Mouse (Mus musculus) heart, postnatal 0 days (tissue): ENCODE measurements around the gene Gm44502. TPM values are rescaled to one million over a fixed set of nuclear protein-coding genes. Genes with fewer than 3 reads are reported as not detected.

Experiments
- ATAC-seq: fragments of 200-750 bp; cut with Nextera tagmentation; 2 replicates; pipeline ENCODE4 v1.8.0; 2017; ENCODE audit warnings: low read depth, moderate number of reproducible peaks, moderate library complexity; ENCODE audit not compliant: insufficient read depth
- DNase-seq: peaks from one replicate; pipeline ENCODE4 v3.0.0-alpha.2; 2016; ENCODE audit warnings: low spot score
- H3K27ac ChIP-seq: fragments of 300-500 bp; sonication (generic); 2 replicates; pipeline ENCODE4 v1.5.1; 2014; ENCODE audit warnings: low read depth, mild to moderate bottlenecking
- H3K27me3 ChIP-seq: fragments of 300-500 bp; sonication (generic); 2 replicates; pipeline ENCODE4 v1.6.1; 2014; ENCODE audit warnings: low read length, mixed read lengths; ENCODE audit not compliant: control insufficient read depth, insufficient read depth
- H3K36me3 ChIP-seq: fragments of 300-500 bp; sonication (generic); replicated peaks from 2 replicates; pipeline ENCODE4 v1.6.1; 2014; ENCODE audit warnings: low read length, mixed read lengths; ENCODE audit not compliant: control insufficient read depth, insufficient read depth
- H3K4me1 ChIP-seq: fragments of 300-500 bp; sonication (generic); 2 replicates; pipeline ENCODE4 v1.6.1; 2014; ENCODE audit warnings: antibody characterized with exemption; ENCODE audit not compliant: control insufficient read depth, insufficient read depth
- H3K4me2 ChIP-seq: fragments of 300-500 bp; sonication (generic); 2 replicates; pipeline ENCODE4 v1.6.1; 2014; ENCODE audit warnings: low read depth, mild to moderate bottlenecking, low read length, moderate library complexity
- H3K4me3 ChIP-seq: fragments of 300-500 bp; sonication (generic); 2 replicates; pipeline ENCODE4 v1.5.1; 2014; ENCODE audit warnings: low read depth, low read length
- H3K9ac ChIP-seq: fragments of 300-500 bp; sonication (generic); replicated peaks from 2 replicates; pipeline ENCODE4 v1.6.1; 2014; ENCODE audit warnings: low read depth, low read length, mixed read lengths
- H3K9me3 ChIP-seq: fragments of 300-500 bp; sonication (generic); replicated peaks from 2 replicates; pipeline ENCODE4 v1.6.1; 2016; ENCODE audit warnings: low read length; ENCODE audit not compliant: control insufficient read depth
- CTCF ChIP-seq: IDR thresholded peaks from 2 replicates; pipeline ENCODE4 v1.5.1; 2016; ENCODE audit warnings: antibody characterized with exemption, control low read depth, low read depth
- EP300 ChIP-seq: IDR thresholded peaks from 2 replicates; pipeline ENCODE4 v1.6.1; 2016; ENCODE audit warnings: antibody characterized with exemption, low read depth
- WGBS: fragments of 180-500 bp; shearing (Covaris S2); extraction: QIAGEN DNeasy Blood & Tissue Kit; methylation state at CpG from one replicate; pipeline ENCODE4 v1.1.7; 2014; 5-methylcytosine and 5-hydroxymethylcytosine counted together
- polyA plus RNA-seq: library from polyadenylated mRNA; unstranded; fragments of >200 nt; fragmentation: Nextera tagmentation; extraction: Ambion mirVana; gene quantifications from 2 replicates; pipeline ENCODE4 v1.2.1, GENCODE M21; 2015
- total RNA-seq: library from RNA; depleted of rRNA; stranded (reverse); fragments of >200 nt; gene quantifications from 2 replicates; pipeline ENCODE4 v1.2.3, GENCODE M21; 2014; ENCODE audit warnings: low replicate concordance

Gm44502 gene
- total and polyA plus RNA-seq, 2 experiments from 2014 or later: 0.08 to 0.82 TPM

GRCm38 (mm10) chr15:89406691-89407090 lies 22.8 kb downstream of the Gm44502 start:
- H3K4me1 ChIP-seq: no peaks in the 10 kb centered on the region
- H3K27me3 ChIP-seq: no peaks in the 10 kb centered on the region
- no peak overlapping the region for H3K27ac ChIP-seq
- no peak overlapping the region for H3K4me2 ChIP-seq
- no peak overlapping the region for H3K9ac ChIP-seq
- peaks cover 23% of the 10 kb centered on the region for H3K9me3 ChIP-seq
- no peak overlapping the region for H3K4me3 ChIP-seq
- no peak for TF ChIP-seq CTCF
- TF ChIP-seq EP300: no peak
- ATAC-seq: no peak
- no peaks in the 10 kb centered on the region for H3K36me3 ChIP-seq
- no peak for DNase-seq

GRCm38 (mm10) chr15:89404831-89405623 lies 24.5 kb downstream of the Gm44502 start:
- ATAC-seq: no peak
- Histone ChIP-seq H3K4me1 (no peaks in the 10 kb centered on the region), H3K9me3 (peaks cover 23% of the 10 kb centered on the region), H3K4me2 (no peak overlapping the region), H3K4me3 (no peak overlapping the region), H3K9ac (no peak overlapping the region), H3K27me3 (no peaks in the 10 kb centered on the region), H3K36me3 (no peaks in the 10 kb centered on the region), H3K27ac (no peak overlapping the region)
- DNase-seq: no peak
- 75% methylated on average over 10 of the region's 10 CpGs for WGBS
- TF ChIP-seq CTCF: no peak
- TF ChIP-seq EP300: no peak

- H3K27ac ChIP-seq: no peak overlapping the region
- H3K36me3 ChIP-seq: no peaks in the 10 kb centered on the region
- DNase-seq (no peak), ATAC-seq (no peak)
- H3K4me1 ChIP-seq: no peaks in the 10 kb centered on the region
- H3K9me3 ChIP-seq: peaks cover 13% of the 10 kb centered on the region; the same call in 1 of the 2 replicates
- no peak overlapping the region for H3K4me3 ChIP-seq
- H3K4me2 ChIP-seq: no peak overlapping the region
- WGBS: 78% methylated on average over 1 of the region's 1 CpGs
- TF ChIP-seq CTCF: no peak
- TF ChIP-seq EP300: no peak
- no peak overlapping the region for H3K9ac ChIP-seq
- H3K27me3 ChIP-seq: no peaks in the 10 kb centered on the region
Observed at GRCm38 (mm10) chr15:89402471-89402870, 27.0 kb downstream of the Gm44502 start.

GRCm38 (mm10) chr15:89399716-89400115 lies 29.8 kb downstream of the Gm44502 start:
- H3K9me3 ChIP-seq: 0 out of 2 replicates have a peak, but pooled peaks cover 3% of the 10 kb centered on the region
- H3K36me3 ChIP-seq: no peaks in the 10 kb centered on the region
- ATAC-seq: no peak
- 80% methylated on average over 1 of the region's 1 CpGs for WGBS
- no peaks in the 10 kb centered on the region for H3K27me3 ChIP-seq
- no peak for DNase-seq
- no peak overlapping the region for H3K4me3 ChIP-seq
- H3K27ac ChIP-seq: no peak overlapping the region
- no peak for TF ChIP-seq EP300
- no peak for TF ChIP-seq CTCF
- H3K4me1 ChIP-seq: no peaks in the 10 kb centered on the region
- H3K4me2 ChIP-seq: no peak overlapping the region
- H3K9ac ChIP-seq: no peak overlapping the region

GRCm38 (mm10) chr15:89398146-89398545 lies 31.4 kb downstream of the Gm44502 start:
- Histone ChIP-seq H3K27ac (no peak overlapping the region), H3K9ac (no peak overlapping the region), H3K9me3 (no peaks in the 10 kb centered on the region), H3K36me3 (no peaks in the 10 kb centered on the region), H3K4me3 (no peak overlapping the region), H3K27me3 (no peaks in the 10 kb centered on the region), H3K4me1 (no peaks in the 10 kb centered on the region), H3K4me2 (no peak overlapping the region)
- no peak for DNase-seq
- 76% methylated on average over 2 of the region's 2 CpGs for WGBS
- no peak for ATAC-seq
- TF ChIP-seq CTCF (no peak), EP300 (no peak)

GRCm38 (mm10) chr15:89396883-89397282 lies 32.6 kb downstream of the Gm44502 start:
- Histone ChIP-seq H3K4me2 (no peak overlapping the region), H3K36me3 (no peaks in the 10 kb centered on the region), H3K4me3 (no peak overlapping the region), H3K9ac (no peak overlapping the region), H3K9me3 (no peaks in the 10 kb centered on the region), H3K27ac (no peak overlapping the region), H3K27me3 (no peaks in the 10 kb centered on the region), H3K4me1 (no peaks in the 10 kb centered on the region)
- TF ChIP-seq CTCF (no peak), EP300 (no peak)
- ATAC-seq (no peak), DNase-seq (no peak)
- 81% methylated on average over 4 of the region's 4 CpGs for WGBS
